Mouse (Mus musculus): Measurements from ENCODE around the gene Efcab12. TPM values are rescaled to one million over a fixed set of nuclear protein-coding genes. Genes with fewer than 3 reads are reported as not detected.
A peak's percentile ranks its signal among the peaks of the same experiment; 100 is the strongest.
"Not testable (repeated sequence)": the region's sequence is repeated elsewhere in the genome, so short reads cannot be mapped to it uniquely, and the experiment has no call there.

Gene Efcab12
- total and polyA plus RNA-seq, 2 experiments, result 0.09 to 0.11 TPM

GRCm38 (mm10) chr6:115838745-115839144, 533 bp upstream of the Efcab12 start:
- 72% methylated on average over 5 of the region's 5 CpGs for WGBS
- no peak for TF ChIP-seq POLR2A (IDR thresholded peaks at IDR 0.05; ENCODE audit: extremely low read depth, insufficient read depth, low read length)
- H3K27me3 ChIP-seq (ENCODE audit: control insufficient read depth, insufficient read depth, low read length), result no peaks in the 10 kb centered on the region
- no peaks in the 10 kb centered on the region for H3K36me3 ChIP-seq (ENCODE audit: control insufficient read depth, insufficient read depth, low read length)
- no peaks in the 10 kb centered on the region for H3K4me1 ChIP-seq (ENCODE audit: control insufficient read depth, insufficient read depth, low read length)
- no peak overlapping the region for H3K4me3 ChIP-seq (ENCODE audit: insufficient read depth, low read depth, low read length)
- H3K79me2 ChIP-seq (ENCODE audit: control insufficient read depth, insufficient read depth, low read length), result no peaks in the 10 kb centered on the region
- no peak overlapping the region for H3K9ac ChIP-seq (ENCODE audit: low read depth, low read length)
- no peak overlapping the region for H3K27ac ChIP-seq (replicated peaks; ENCODE audit: insufficient read depth, low read depth, low read length)
- no peak for DNase-seq (ENCODE audit: extremely low read depth, low read depth, low spot score)

GRCm38 (mm10) chr6:115833861-115834260, 4.4 kb downstream of the Efcab12 start:
- H3K27ac ChIP-seq (replicated peaks; ENCODE audit: insufficient read depth, low read depth, low read length), result no peak overlapping the region
- H3K27me3 ChIP-seq (ENCODE audit: control insufficient read depth, insufficient read depth, low read length), result no peaks in the 10 kb centered on the region
- no peak for DNase-seq (ENCODE audit: extremely low read depth, low read depth, low spot score)
- H3K4me1 ChIP-seq (ENCODE audit: control insufficient read depth, insufficient read depth, low read length), result no peaks in the 10 kb centered on the region
- no peak overlapping the region for H3K9ac ChIP-seq (ENCODE audit: low read depth, low read length)
- TF ChIP-seq POLR2A (IDR thresholded peaks at IDR 0.05; ENCODE audit: extremely low read depth, insufficient read depth, low read length) (no peak), CTCF (IDR thresholded peaks at IDR 0.05; ENCODE audit: low read depth, low read length) (no peak)
- H3K4me3 ChIP-seq (ENCODE audit: insufficient read depth, low read depth, low read length), result no peak overlapping the region
- no peaks in the 10 kb centered on the region for H3K36me3 ChIP-seq (ENCODE audit: control insufficient read depth, insufficient read depth, low read length)
- H3K79me2 ChIP-seq (ENCODE audit: control insufficient read depth, insufficient read depth, low read length), result no peaks in the 10 kb centered on the region

- Histone ChIP-seq H3K9ac (ENCODE audit: low read depth, low read length) (no peak overlapping the region), H3K36me3 (ENCODE audit: control insufficient read depth, insufficient read depth, low read length) (no peaks in the 10 kb centered on the region), H3K27me3 (ENCODE audit: control insufficient read depth, insufficient read depth, low read length) (no peaks in the 10 kb centered on the region), H3K4me1 (ENCODE audit: control insufficient read depth, insufficient read depth, low read length) (no peaks in the 10 kb centered on the region), H3K79me2 (ENCODE audit: control insufficient read depth, insufficient read depth, low read length) (no peaks in the 10 kb centered on the region), H3K4me3 (ENCODE audit: insufficient read depth, low read depth, low read length) (no peak overlapping the region), H3K27ac (replicated peaks; ENCODE audit: insufficient read depth, low read depth, low read length) (no peak overlapping the region)
- DNase-seq (ENCODE audit: extremely low read depth, low read depth, low spot score), result no peak
- TF ChIP-seq CTCF (IDR thresholded peaks at IDR 0.05; ENCODE audit: low read depth, low read length) (no peak), POLR2A (IDR thresholded peaks at IDR 0.05; ENCODE audit: extremely low read depth, insufficient read depth, low read length) (no peak)
- 91% methylated on average over 2 of the region's 2 CpGs for WGBS
Measured at GRCm38 (mm10) chr6:115832152-115832850, 5.9 kb downstream of the Efcab12 start.

- Histone ChIP-seq H3K4me3 (ENCODE audit: insufficient read depth, low read depth, low read length) (no peak overlapping the region), H3K27ac (replicated peaks; ENCODE audit: insufficient read depth, low read depth, low read length) (no peak overlapping the region), H3K9ac (ENCODE audit: low read depth, low read length) (no peak overlapping the region), H3K36me3 (ENCODE audit: control insufficient read depth, insufficient read depth, low read length) (no peaks in the 10 kb centered on the region), H3K4me1 (ENCODE audit: control insufficient read depth, insufficient read depth, low read length) (no peaks in the 10 kb centered on the region), H3K27me3 (ENCODE audit: control insufficient read depth, insufficient read depth, low read length) (no peaks in the 10 kb centered on the region), H3K79me2 (ENCODE audit: control insufficient read depth, insufficient read depth, low read length) (no peaks in the 10 kb centered on the region)
- no peak for TF ChIP-seq CTCF (IDR thresholded peaks at IDR 0.05; ENCODE audit: low read depth, low read length)
- no peak for TF ChIP-seq POLR2A (IDR thresholded peaks at IDR 0.05; ENCODE audit: extremely low read depth, insufficient read depth, low read length)
- 91% methylated on average over 6 of the region's 6 CpGs for WGBS
- DNase-seq (ENCODE audit: extremely low read depth, low read depth, low spot score), result no peak
Measured at GRCm38 (mm10) chr6:115830779-115831601, 7.2 kb downstream of the Efcab12 start.

GRCm38 (mm10) chr6:115823850-115824464, 14.3 kb downstream of the Efcab12 start:
- peak; percentile 57 for TF ChIP-seq CTCF (IDR thresholded peaks at IDR 0.05; ENCODE audit: low read depth, low read length)
- H3K4me3 ChIP-seq (ENCODE audit: insufficient read depth, low read depth, low read length); H3K36me3 ChIP-seq (ENCODE audit: control insufficient read depth, insufficient read depth, low read length); H3K4me1 ChIP-seq (ENCODE audit: control insufficient read depth, insufficient read depth, low read length); H3K27ac ChIP-seq (replicated peaks; ENCODE audit: insufficient read depth, low read depth, low read length); H3K27me3 ChIP-seq (ENCODE audit: control insufficient read depth, insufficient read depth, low read length); H3K9ac ChIP-seq (ENCODE audit: low read depth, low read length); H3K79me2 ChIP-seq (ENCODE audit: control insufficient read depth, insufficient read depth, low read length): not testable (repeated sequence)
- WGBS, result 3% methylated on average over 6 of the region's 11 CpGs
- peak; percentile 46 for DNase-seq (ENCODE audit: extremely low read depth, low read depth, low spot score)

All from liver, adult 2 months (tissue).